Mouse (Mus musculus): ENCODE results near the gene Daam2. TPM values are rescaled to one million over a fixed set of nuclear protein-coding genes. Genes with fewer than 3 reads are reported as not detected.
A peak's percentile ranks its signal among the peaks of the same experiment; 100 is the strongest.

The Daam2 gene
- polyA plus RNA-seq (2014; fragmentation: Nextera tagmentation; extraction: Ambion mirVana), result 3.1 and 3.2 TPM in 2 replicates

DNA sequence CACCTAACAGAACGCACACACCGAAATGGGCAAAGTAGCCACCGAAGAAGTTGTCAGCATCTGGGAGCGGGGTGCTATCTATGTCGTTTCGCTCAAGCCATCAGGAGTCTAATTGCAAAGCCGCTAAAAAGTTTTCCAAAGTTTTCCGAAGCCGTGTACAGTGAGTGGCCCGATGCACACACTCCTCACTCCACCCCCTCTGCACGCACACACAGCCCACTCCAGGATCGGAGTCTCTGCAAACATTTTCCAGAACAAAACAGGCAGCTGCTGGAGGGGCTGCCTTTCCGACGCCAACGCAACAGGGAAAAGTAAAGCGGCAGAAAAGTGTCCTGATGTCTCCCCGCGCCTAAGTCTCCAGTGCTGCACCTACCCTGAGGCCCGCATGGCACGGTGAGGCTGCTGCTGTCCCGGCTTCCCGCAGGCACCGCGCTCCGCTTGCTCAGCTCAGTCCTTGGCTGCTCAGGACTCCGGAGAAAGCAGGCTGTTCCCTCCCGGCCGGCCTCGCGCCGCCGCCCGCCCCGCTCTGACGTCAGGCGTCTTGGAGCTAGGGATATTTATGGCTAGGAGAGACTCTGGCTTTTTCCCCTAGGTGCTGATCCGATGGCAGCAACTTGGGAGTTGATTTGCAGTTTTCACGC is at the start of gene Daam2:
Daam2 (minus strand) TSS at position 514 of the 641 bp plus-strand sequence.
- Histone ChIP-seq H3K9me3 (ENCODE audit: control insufficient read depth, low read length) (no peaks in the 10 kb centered on the region), H3K27me3 (ENCODE audit: control insufficient read depth, insufficient read depth, low read length) (peaks cover 7% of the 10 kb centered on the region; the same call in 1 of the 2 replicates), H3K4me3 (replicated peaks; ENCODE audit: low read length) (peak within 1 kb of the TSS; percentile 41), H3K9ac (peak within 1 kb of the TSS; percentile 58), H3K27ac (peak within 1 kb of the TSS; percentile 43; the same call in 1 of the 2 replicates), H3K4me2 (replicated peaks) (peak within 1 kb of the TSS; percentile 87), H3K4me1 (replicated peaks; ENCODE audit: control insufficient read depth, insufficient read depth, low read length) (peaks cover 9% of the 10 kb centered on the region), H3K36me3 (replicated peaks; ENCODE audit: control insufficient read depth, insufficient read depth) (no peaks in the 10 kb centered on the region)
- ATAC-seq (ENCODE audit: low FRiP score) (peak; percentile 84), DNase-seq (ENCODE audit: low spot score) (peak; percentile 66)
- WGBS, result 5% methylated on average over 38 of the region's 38 CpGs

DNA sequence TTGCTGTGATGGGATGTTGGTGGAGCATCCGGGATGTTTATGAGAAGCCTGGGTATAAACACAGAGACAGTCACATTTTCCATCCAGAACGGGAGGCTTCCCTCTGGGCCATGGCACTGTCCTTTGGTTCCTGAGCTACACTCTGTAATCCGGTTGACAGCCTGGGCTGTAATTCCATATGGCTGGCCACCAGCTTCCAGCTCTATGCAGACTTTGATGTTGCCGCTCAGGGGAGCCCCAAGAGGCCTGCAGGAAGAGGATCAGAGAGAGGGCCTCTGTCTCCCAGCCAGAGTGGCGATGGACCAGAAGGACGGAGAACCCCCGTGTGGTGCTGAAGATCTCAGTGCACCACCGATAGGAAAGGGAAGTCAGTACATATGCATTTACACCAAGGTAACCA is 46.2 kb upstream of the Daam2 start:
- 64% methylated on average over 8 of the region's 8 CpGs for WGBS
- no peak for DNase-seq (ENCODE audit: low spot score)
- Histone ChIP-seq H3K4me3 (replicated peaks; ENCODE audit: low read length) (no peak overlapping the region), H3K9ac (no peak overlapping the region), H3K9me3 (ENCODE audit: control insufficient read depth, low read length) (no peaks in the 10 kb centered on the region), H3K4me2 (replicated peaks) (no peak overlapping the region), H3K27me3 (ENCODE audit: control insufficient read depth, insufficient read depth, low read length) (no peaks in the 10 kb centered on the region), H3K27ac (no peak overlapping the region), H3K4me1 (replicated peaks; ENCODE audit: control insufficient read depth, insufficient read depth, low read length) (peaks cover 5% of the 10 kb centered on the region; the same call in 1 of the 2 replicates), H3K36me3 (replicated peaks; ENCODE audit: control insufficient read depth, insufficient read depth) (no peaks in the 10 kb centered on the region)
- no peak for ATAC-seq (ENCODE audit: low FRiP score)

DNA sequence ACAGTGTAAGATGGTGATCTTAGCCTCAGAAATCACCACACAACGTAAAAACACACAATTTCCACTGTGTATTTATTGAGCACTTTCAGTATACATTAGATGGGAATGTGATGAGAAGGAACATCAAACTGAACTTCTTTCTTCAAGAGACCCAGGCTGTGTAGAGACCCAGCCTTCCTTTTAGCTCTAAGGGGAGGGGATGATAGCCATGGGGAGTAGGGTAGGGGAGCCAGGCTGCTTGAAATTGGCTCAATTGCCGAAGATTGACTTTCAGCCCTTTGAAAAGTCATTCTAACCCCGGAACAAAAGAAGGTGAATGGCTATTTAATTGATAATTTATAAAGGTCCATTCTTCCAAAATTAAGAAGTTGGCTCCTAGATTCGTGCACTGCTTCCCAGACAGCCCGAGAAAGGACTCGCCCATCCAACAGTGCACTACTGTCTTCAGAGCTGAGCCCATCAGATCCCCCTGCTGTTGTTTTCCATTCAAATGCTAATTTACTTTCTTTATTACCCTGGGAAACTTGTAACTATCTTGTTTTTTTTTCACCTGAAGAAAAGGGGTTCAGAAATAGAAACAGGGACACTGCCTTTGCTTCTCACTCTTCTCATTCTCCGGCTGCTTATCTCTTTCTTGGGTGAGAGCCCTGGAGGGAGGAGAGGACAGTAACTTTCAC is 43.3 kb upstream of the Daam2 start:
- Histone ChIP-seq H3K4me3 (replicated peaks; ENCODE audit: low read length) (no peak overlapping the region), H3K4me1 (replicated peaks; ENCODE audit: control insufficient read depth, insufficient read depth, low read length) (no peaks in the 10 kb centered on the region), H3K36me3 (replicated peaks; ENCODE audit: control insufficient read depth, insufficient read depth) (no peaks in the 10 kb centered on the region), H3K9ac (no peak overlapping the region), H3K27ac (no peak overlapping the region), H3K27me3 (ENCODE audit: control insufficient read depth, insufficient read depth, low read length) (no peaks in the 10 kb centered on the region), H3K9me3 (ENCODE audit: control insufficient read depth, low read length) (peaks cover 6% of the 10 kb centered on the region; the same call in 1 of the 2 replicates), H3K4me2 (replicated peaks) (no peak overlapping the region)
- no peak; the same call in 1 of the 2 replicates for ATAC-seq (ENCODE audit: low FRiP score)
- no peak for DNase-seq (ENCODE audit: low spot score)
- 22% methylated on average over 7 of the region's 7 CpGs for WGBS

DNA sequence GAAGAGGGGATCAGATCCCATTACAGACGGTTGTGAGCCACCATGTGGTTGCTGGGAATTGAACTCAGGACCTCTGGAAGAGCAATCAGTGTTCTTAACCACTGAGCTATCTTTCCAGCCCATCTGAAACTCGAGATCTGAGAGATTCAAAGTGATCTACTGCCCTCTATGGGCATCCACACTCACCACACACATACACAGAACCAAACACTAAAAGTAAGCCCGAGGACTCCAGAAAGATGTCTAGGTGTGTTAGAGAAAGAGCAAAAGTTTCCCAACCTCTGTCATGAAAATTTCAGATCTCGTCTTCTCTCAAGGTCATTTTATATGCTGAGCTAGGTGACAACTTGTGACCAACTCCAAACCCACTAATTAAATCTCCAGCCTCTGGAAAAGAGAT is 41.3 kb upstream of the Daam2 start:
- 84% methylated on average over 4 of the region's 4 CpGs for WGBS
- Histone ChIP-seq H3K4me2 (replicated peaks) (no peak overlapping the region), H3K27me3 (ENCODE audit: control insufficient read depth, insufficient read depth, low read length) (no peaks in the 10 kb centered on the region), H3K36me3 (replicated peaks; ENCODE audit: control insufficient read depth, insufficient read depth) (no peaks in the 10 kb centered on the region), H3K4me3 (replicated peaks; ENCODE audit: low read length) (no peak overlapping the region), H3K4me1 (replicated peaks; ENCODE audit: control insufficient read depth, insufficient read depth, low read length) (no peaks in the 10 kb centered on the region), H3K27ac (no peak overlapping the region), H3K9me3 (ENCODE audit: control insufficient read depth, low read length) (peaks cover 6% of the 10 kb centered on the region; the same call in 1 of the 2 replicates), H3K9ac (no peak overlapping the region)
- DNase-seq (ENCODE audit: low spot score) (no peak), ATAC-seq (ENCODE audit: low FRiP score) (no peak)

DNA sequence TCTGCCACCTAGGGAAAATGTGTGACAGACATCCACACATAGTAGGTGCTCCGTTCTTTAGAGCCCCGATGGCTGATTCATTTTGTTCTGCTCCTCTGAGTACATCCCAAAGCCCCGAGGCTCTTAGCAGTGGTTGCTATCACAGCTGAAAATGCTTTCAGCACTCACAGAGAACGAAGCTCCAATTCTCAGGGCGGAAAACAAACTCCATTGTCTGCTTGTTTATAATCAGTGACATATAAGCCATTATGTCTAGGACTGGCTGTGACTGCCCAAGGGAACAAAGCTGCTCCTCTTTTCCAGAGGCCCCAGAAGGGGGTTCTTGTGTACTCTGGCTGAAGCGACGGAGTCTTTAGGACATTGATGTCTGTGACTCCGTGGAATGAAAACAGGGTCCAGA is 25.9 kb upstream of the Daam2 start:
- Histone ChIP-seq H3K4me2 (replicated peaks) (no peak overlapping the region), H3K27ac (no peak overlapping the region), H3K4me3 (replicated peaks; ENCODE audit: low read length) (no peak overlapping the region), H3K9me3 (ENCODE audit: control insufficient read depth, low read length) (no peaks in the 10 kb centered on the region), H3K27me3 (ENCODE audit: control insufficient read depth, insufficient read depth, low read length) (no peaks in the 10 kb centered on the region), H3K4me1 (replicated peaks; ENCODE audit: control insufficient read depth, insufficient read depth, low read length) (no peaks in the 10 kb centered on the region), H3K36me3 (replicated peaks; ENCODE audit: control insufficient read depth, insufficient read depth) (no peaks in the 10 kb centered on the region), H3K9ac (no peak overlapping the region)
- ATAC-seq (ENCODE audit: low FRiP score), result no peak; the same call in 1 of the 2 replicates
- DNase-seq (ENCODE audit: low spot score), result no peak
- 16% methylated on average over 8 of the region's 8 CpGs for WGBS

DNA sequence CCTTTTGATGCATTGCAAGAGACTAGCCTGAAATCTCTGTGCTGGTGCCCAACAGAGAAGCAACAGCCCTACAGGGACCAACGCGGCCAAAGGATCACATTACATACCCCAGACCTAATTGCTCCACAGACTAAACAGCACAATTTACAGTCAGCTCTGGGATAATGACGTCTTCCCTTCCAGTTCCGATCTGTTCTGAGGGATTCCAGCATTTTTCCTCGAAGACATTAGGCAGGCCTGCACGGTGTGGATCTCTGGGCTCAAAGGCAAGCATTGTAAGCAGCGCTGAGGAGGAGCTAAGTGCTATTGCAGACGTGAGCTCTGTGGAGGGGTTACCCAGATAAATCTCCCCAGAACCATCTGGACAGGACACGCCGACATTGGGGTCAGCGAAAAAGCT is 18.3 kb upstream of the Daam2 start:
- Histone ChIP-seq H3K4me2 (replicated peaks) (no peak overlapping the region), H3K4me1 (replicated peaks; ENCODE audit: control insufficient read depth, insufficient read depth, low read length) (no peaks in the 10 kb centered on the region), H3K27ac (no peak overlapping the region), H3K27me3 (ENCODE audit: control insufficient read depth, insufficient read depth, low read length) (no peaks in the 10 kb centered on the region), H3K4me3 (replicated peaks; ENCODE audit: low read length) (no peak overlapping the region), H3K9me3 (ENCODE audit: control insufficient read depth, low read length) (no peaks in the 10 kb centered on the region), H3K9ac (no peak overlapping the region), H3K36me3 (replicated peaks; ENCODE audit: control insufficient read depth, insufficient read depth) (no peaks in the 10 kb centered on the region)
- no peak for DNase-seq (ENCODE audit: low spot score)
- ATAC-seq (ENCODE audit: low FRiP score), result no peak
- 78% methylated on average over 11 of the region's 11 CpGs for WGBS

DNA sequence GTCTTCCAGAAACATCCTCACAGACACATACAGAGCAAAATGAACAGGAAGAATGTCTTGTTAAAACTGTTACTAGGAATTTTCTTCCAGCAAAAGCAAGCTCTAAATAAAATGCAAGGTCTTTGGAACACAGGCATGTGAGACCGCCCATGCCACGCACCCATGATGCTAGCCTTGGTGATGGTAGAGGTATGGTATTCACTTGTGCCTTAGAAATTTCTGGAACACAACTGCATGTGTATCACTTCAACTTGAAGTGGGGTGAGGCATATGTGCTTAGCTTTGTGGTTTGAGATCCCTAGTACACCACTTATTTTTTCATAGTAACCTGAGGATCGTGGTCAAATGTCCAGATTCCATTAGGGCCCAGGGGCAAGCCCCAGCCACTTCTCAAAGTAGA is 13.2 kb upstream of the Daam2 start:
- no peaks in the 10 kb centered on the region for H3K27me3 ChIP-seq (ENCODE audit: control insufficient read depth, insufficient read depth, low read length)
- ATAC-seq (ENCODE audit: low FRiP score) (no peak), DNase-seq (ENCODE audit: low spot score) (no peak)
- no peaks in the 10 kb centered on the region for H3K36me3 ChIP-seq (replicated peaks; ENCODE audit: control insufficient read depth, insufficient read depth)
- WGBS, result 97% methylated on average over 3 of the region's 3 CpGs
- no peak overlapping the region for H3K27ac ChIP-seq
- no peaks in the 10 kb centered on the region for H3K4me1 ChIP-seq (replicated peaks; ENCODE audit: control insufficient read depth, insufficient read depth, low read length)
- no peak overlapping the region for H3K9ac ChIP-seq
- H3K4me3 ChIP-seq (replicated peaks; ENCODE audit: low read length), result no peak overlapping the region
- no peak overlapping the region for H3K4me2 ChIP-seq (replicated peaks)
- H3K9me3 ChIP-seq (ENCODE audit: control insufficient read depth, low read length), result no peaks in the 10 kb centered on the region

DNA sequence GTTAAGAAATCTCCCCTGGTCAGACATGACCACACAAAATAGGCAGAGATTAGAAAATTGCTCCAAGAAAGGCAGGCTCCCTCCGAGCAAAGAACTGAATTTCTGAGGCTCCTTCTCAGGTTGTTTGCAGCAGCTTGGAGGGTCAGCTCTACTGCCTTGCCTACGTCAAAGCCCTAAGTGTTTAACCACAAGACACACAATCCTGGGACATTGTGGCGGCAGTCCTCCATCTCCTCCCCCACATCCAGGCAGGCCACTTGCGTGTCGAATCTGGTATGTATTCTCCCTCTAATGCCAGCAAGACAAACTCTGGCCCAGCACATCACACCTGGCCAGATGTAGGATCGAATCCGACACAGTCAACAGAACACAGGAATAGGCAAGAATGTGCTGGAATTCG is 4.6 kb upstream of the Daam2 start:
- no peak for ATAC-seq (ENCODE audit: low FRiP score)
- H3K27ac ChIP-seq, result no peak overlapping the region
- H3K27me3 ChIP-seq (ENCODE audit: control insufficient read depth, insufficient read depth, low read length), result peaks cover 3% of the 10 kb centered on the region; the same call in 1 of the 2 replicates
- H3K4me1 ChIP-seq (replicated peaks; ENCODE audit: control insufficient read depth, insufficient read depth, low read length), result peaks cover 3% of the 10 kb centered on the region; the same call in 1 of the 2 replicates
- H3K9me3 ChIP-seq (ENCODE audit: control insufficient read depth, low read length), result no peaks in the 10 kb centered on the region
- no peaks in the 10 kb centered on the region for H3K36me3 ChIP-seq (replicated peaks; ENCODE audit: control insufficient read depth, insufficient read depth)
- no peak overlapping the region for H3K9ac ChIP-seq
- H3K4me3 ChIP-seq (replicated peaks; ENCODE audit: low read length), result no peak overlapping the region
- 84% methylated on average over 8 of the region's 8 CpGs for WGBS
- DNase-seq (ENCODE audit: low spot score), result no peak
- H3K4me2 ChIP-seq (replicated peaks), result no peak overlapping the region

DNA sequence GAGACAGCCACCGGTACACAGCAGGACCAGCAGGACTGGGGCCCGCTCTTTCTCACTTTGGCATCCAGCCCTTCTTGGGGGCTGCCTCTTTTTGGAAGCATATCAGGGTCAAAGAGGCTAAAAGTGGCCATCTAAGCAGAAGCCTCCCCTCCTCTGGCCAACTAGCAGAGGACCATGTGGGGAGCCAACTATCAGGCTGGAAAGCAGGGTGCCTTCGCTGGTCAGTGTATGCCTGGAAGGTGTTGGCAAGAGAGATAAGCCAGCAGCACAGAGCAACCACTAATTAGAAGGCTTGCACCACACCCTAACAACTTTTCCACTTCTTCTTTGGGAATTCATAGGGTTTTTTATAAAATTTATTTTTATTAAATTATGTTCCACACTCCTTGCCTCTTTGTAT is 346 bp upstream of the Daam2 start:
- Histone ChIP-seq H3K9me3 (ENCODE audit: control insufficient read depth, low read length) (no peaks in the 10 kb centered on the region), H3K4me3 (replicated peaks; ENCODE audit: low read length) (peak overlapping the region; percentile 41), H3K4me2 (replicated peaks) (peak overlapping the region; percentile 87), H3K9ac (peak overlapping the region; percentile 58), H3K4me1 (replicated peaks; ENCODE audit: control insufficient read depth, insufficient read depth, low read length) (peaks cover 9% of the 10 kb centered on the region), H3K27ac (0 out of 2 replicates have a peak overlapping the region, but pooled peaks have one; percentile 43), H3K27me3 (ENCODE audit: control insufficient read depth, insufficient read depth, low read length) (peaks cover 7% of the 10 kb centered on the region; the same call in 1 of the 2 replicates), H3K36me3 (replicated peaks; ENCODE audit: control insufficient read depth, insufficient read depth) (no peaks in the 10 kb centered on the region)
- WGBS, result 34% methylated on average over 3 of the region's 3 CpGs
- DNase-seq (ENCODE audit: low spot score) (no peak), ATAC-seq (ENCODE audit: low FRiP score) (no peak)
